Mouse (Mus musculus): Measurements from ENCODE around the gene Sirt7.

- peak; percentile 82 for TF ChIP-seq CTCF (IDR thresholded peaks at IDR 0.05; ENCODE audit: low read depth, low read length)
- TF ChIP-seq POLR2A (IDR thresholded peaks at IDR 0.05; ENCODE audit: extremely low read depth, insufficient read depth, low read length), result 0 out of 2 replicates have a peak, but pooled peaks have one; percentile 29
These were observed 45.5 kb downstream of the Sirt7 start for GRCm38 (mm10) chr11:120579316-120580107.
